Mouse (Mus musculus) small intestine, adult 2 months (tissue): ENCODE data around the gene Cobl. TPM values are rescaled to one million over a fixed set of nuclear protein-coding genes. Genes with fewer than 3 reads are reported as not detected.

Experiments used
- H3K27ac ChIP-seq: fragments of 200-500 bp; 2 replicates; pipeline ENCODE4 v1.5.1; 2012; ENCODE audit warnings: low read depth, low read length, control low read depth, inconsistent platforms; ENCODE audit not compliant: insufficient read depth
- H3K27me3 ChIP-seq: fragments of 200-500 bp; 2 replicates; pipeline ENCODE4 v1.6.1; 2012; ENCODE audit warnings: mild to moderate bottlenecking, moderate library complexity, low read length, inconsistent platforms; ENCODE audit not compliant: control insufficient read depth, insufficient read depth
- H3K36me3 ChIP-seq: fragments of 200-500 bp; 2 replicates; pipeline ENCODE4 v1.6.1; 2012; ENCODE audit warnings: mild to moderate bottlenecking, low read length, control low read depth, inconsistent platforms; ENCODE audit not compliant: control insufficient read depth, insufficient read depth
- H3K4me1 ChIP-seq: fragments of 200-500 bp; 2 replicates; pipeline ENCODE4 v1.6.1; 2012; ENCODE audit warnings: low read length, inconsistent platforms, mixed read lengths; ENCODE audit not compliant: control insufficient read depth, insufficient read depth, insufficient read length
- H3K4me3 ChIP-seq: fragments of 200-500 bp; 2 replicates; pipeline ENCODE4 v1.5.1; 2012; ENCODE audit warnings: low read depth, mild to moderate bottlenecking, control low read depth, inconsistent platforms, low read length, moderate library complexity
- CTCF ChIP-seq: fragments of 200-500 bp; IDR thresholded peaks from 2 replicates; pipeline ENCODE4 v1.5.1; 2012; ENCODE audit warnings: low read depth, mild to moderate bottlenecking, control low read depth, inconsistent platforms, low read length, moderate library complexity, mixed read lengths; ENCODE audit not compliant: insufficient replicate concordance, insufficient read length; ENCODE audit errors: extremely low read depth
- POLR2A ChIP-seq: fragments of 200-500 bp; IDR thresholded peaks from 2 replicates; pipeline ENCODE4 v1.6.1; 2012; ENCODE audit warnings: low read depth, mild to moderate bottlenecking, control low read depth, inconsistent platforms, low read length, moderate library complexity
- WGBS: fragments of 180-500 bp; shearing (Covaris S2); methylation state at CpG from one replicate; pipeline ENCODE4 v1.1.7; 2018; 5-methylcytosine and 5-hydroxymethylcytosine counted together
- polyA plus RNA-seq: library from polyadenylated mRNA; depleted of rRNA; stranded (reverse); fragments of >200 nt; gene quantifications from 2 replicates; pipeline ENCODE4 v1.2.3, GENCODE M21; 2012

Gene Cobl
- polyA plus RNA-seq, 1 experiment, result 42.1 TPM

GRCm38 (mm10) chr11:12444215-12444614 lies 20.5 kb downstream of the Cobl start:
- Histone ChIP-seq H3K27ac (no peak overlapping the region), H3K27me3 (no peaks in the 10 kb centered on the region), H3K4me3 (no peak overlapping the region), H3K4me1 (no peaks in the 10 kb centered on the region; the same call in 1 of the 2 replicates), H3K36me3 (no peaks in the 10 kb centered on the region)
- 82% methylated on average over 2 of the region's 2 CpGs for WGBS
- no peak for TF ChIP-seq POLR2A
- TF ChIP-seq CTCF, result no peak

GRCm38 (mm10) chr11:12443614-12444013 lies 21.1 kb downstream of the Cobl start:
- Histone ChIP-seq H3K36me3 (no peaks in the 10 kb centered on the region), H3K27ac (no peak overlapping the region), H3K4me3 (no peak overlapping the region), H3K4me1 (no peaks in the 10 kb centered on the region; the same call in 1 of the 2 replicates), H3K27me3 (no peaks in the 10 kb centered on the region)
- WGBS, result 64% methylated on average over 4 of the region's 4 CpGs
- TF ChIP-seq CTCF (no peak), POLR2A (no peak)

GRCm38 (mm10) chr11:12443185-12443584 lies 21.6 kb downstream of the Cobl start:
- H3K4me1 ChIP-seq, result no peaks in the 10 kb centered on the region; the same call in 1 of the 2 replicates
- no peaks in the 10 kb centered on the region for H3K36me3 ChIP-seq
- WGBS, result 78% methylated on average over 5 of the region's 5 CpGs
- no peak overlapping the region for H3K4me3 ChIP-seq
- H3K27ac ChIP-seq, result no peak overlapping the region
- TF ChIP-seq POLR2A, result no peak
- no peaks in the 10 kb centered on the region for H3K27me3 ChIP-seq

GRCm38 (mm10) chr11:12442283-12442682 lies 22.5 kb downstream of the Cobl start:
- Histone ChIP-seq H3K4me1 (no peaks in the 10 kb centered on the region; the same call in 1 of the 2 replicates), H3K4me3 (no peak overlapping the region), H3K36me3 (no peaks in the 10 kb centered on the region), H3K27me3 (no peaks in the 10 kb centered on the region), H3K27ac (no peak overlapping the region)
- no peak for TF ChIP-seq CTCF
- 46% methylated on average over 4 of the region's 4 CpGs for WGBS

GRCm38 (mm10) chr11:12435905-12436304 lies 28.9 kb downstream of the Cobl start:
- Histone ChIP-seq H3K27me3 (no peaks in the 10 kb centered on the region), H3K27ac (no peak overlapping the region), H3K4me1 (no peaks in the 10 kb centered on the region), H3K4me3 (no peak overlapping the region), H3K36me3 (no peaks in the 10 kb centered on the region)
- TF ChIP-seq CTCF, result no peak
- no peak for TF ChIP-seq POLR2A
- 90% methylated on average over 3 of the region's 3 CpGs for WGBS

GRCm38 (mm10) chr11:12435018-12435417 lies 29.7 kb downstream of the Cobl start:
- TF ChIP-seq CTCF (no peak), POLR2A (no peak)
- Histone ChIP-seq H3K36me3 (no peaks in the 10 kb centered on the region), H3K27me3 (no peaks in the 10 kb centered on the region), H3K4me1 (no peaks in the 10 kb centered on the region), H3K27ac (no peak overlapping the region), H3K4me3 (no peak overlapping the region)
- 47% methylated on average over 4 of the region's 4 CpGs for WGBS

GRCm38 (mm10) chr11:12434597-12434996 lies 30.2 kb downstream of the Cobl start:
- Histone ChIP-seq H3K27me3 (no peaks in the 10 kb centered on the region), H3K4me3 (no peak overlapping the region), H3K36me3 (no peaks in the 10 kb centered on the region), H3K4me1 (no peaks in the 10 kb centered on the region), H3K27ac (no peak overlapping the region)
- 59% methylated on average over 4 of the region's 4 CpGs for WGBS
- TF ChIP-seq CTCF (no peak), POLR2A (no peak)

- Histone ChIP-seq H3K27ac (no peak overlapping the region), H3K4me1 (no peaks in the 10 kb centered on the region), H3K27me3 (no peaks in the 10 kb centered on the region), H3K4me3 (no peak overlapping the region), H3K36me3 (no peaks in the 10 kb centered on the region)
- 86% methylated on average over 2 of the region's 2 CpGs for WGBS
- TF ChIP-seq POLR2A, result no peak
- TF ChIP-seq CTCF, result no peak
These were observed 32.8 kb downstream of the Cobl start for GRCm38 (mm10) chr11:12431911-12432310.
